Mouse (Mus musculus): ENCODE measurements around the gene Agr3.

- TF ChIP-seq CTCF (IDR thresholded peaks at IDR 0.05; ENCODE audit: low read depth) (no peak), EP300 (IDR thresholded peaks at IDR 0.05; ENCODE audit: low read depth) (no peak)
These were observed 41.3 kb downstream of the Agr3 start for GRCm38 (mm10) chr12:35966768-35967141.

Data from liver, postnatal 0 days (tissue).